Mouse (Mus musculus) small intestine, adult 2 months (tissue): Measurements from ENCODE around the gene Gm45234.

Experiments
- CTCF ChIP-seq: fragments of 200-500 bp; IDR thresholded peaks from 2 replicates; pipeline ENCODE4 v1.5.1; 2012; ENCODE audit warnings: low read depth, mild to moderate bottlenecking, control low read depth, inconsistent platforms, low read length, moderate library complexity, mixed read lengths; ENCODE audit not compliant: insufficient replicate concordance, insufficient read length; ENCODE audit errors: extremely low read depth
- POLR2A ChIP-seq: fragments of 200-500 bp; IDR thresholded peaks from 2 replicates; pipeline ENCODE4 v1.6.1; 2012; ENCODE audit warnings: low read depth, mild to moderate bottlenecking, control low read depth, inconsistent platforms, low read length, moderate library complexity

DNA sequence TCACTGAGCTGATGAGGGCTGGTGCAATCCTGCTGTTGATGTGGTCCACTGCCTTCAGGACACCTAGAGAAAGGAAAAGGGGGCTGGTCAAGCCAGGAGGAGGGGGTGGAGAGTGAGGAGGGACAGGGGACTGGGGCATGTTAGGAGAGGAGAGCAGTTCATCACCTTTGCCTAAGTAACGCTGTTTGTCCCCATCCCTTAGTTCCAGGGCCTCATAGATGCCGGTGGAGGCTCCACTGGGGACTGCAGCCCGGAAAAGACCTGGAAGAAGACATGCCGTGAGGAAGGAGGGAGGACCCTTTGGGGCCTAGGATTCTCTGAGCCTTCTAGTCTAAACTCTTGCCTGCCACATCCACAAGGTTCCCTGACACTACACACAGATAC, 11.7 kb upstream of the Gm45234 start:
- TF ChIP-seq POLR2A = no peak
- TF ChIP-seq CTCF = no peak
